8 mouse cellular contexts compared by ENCODE assay signal in the genomic region with DNA sequence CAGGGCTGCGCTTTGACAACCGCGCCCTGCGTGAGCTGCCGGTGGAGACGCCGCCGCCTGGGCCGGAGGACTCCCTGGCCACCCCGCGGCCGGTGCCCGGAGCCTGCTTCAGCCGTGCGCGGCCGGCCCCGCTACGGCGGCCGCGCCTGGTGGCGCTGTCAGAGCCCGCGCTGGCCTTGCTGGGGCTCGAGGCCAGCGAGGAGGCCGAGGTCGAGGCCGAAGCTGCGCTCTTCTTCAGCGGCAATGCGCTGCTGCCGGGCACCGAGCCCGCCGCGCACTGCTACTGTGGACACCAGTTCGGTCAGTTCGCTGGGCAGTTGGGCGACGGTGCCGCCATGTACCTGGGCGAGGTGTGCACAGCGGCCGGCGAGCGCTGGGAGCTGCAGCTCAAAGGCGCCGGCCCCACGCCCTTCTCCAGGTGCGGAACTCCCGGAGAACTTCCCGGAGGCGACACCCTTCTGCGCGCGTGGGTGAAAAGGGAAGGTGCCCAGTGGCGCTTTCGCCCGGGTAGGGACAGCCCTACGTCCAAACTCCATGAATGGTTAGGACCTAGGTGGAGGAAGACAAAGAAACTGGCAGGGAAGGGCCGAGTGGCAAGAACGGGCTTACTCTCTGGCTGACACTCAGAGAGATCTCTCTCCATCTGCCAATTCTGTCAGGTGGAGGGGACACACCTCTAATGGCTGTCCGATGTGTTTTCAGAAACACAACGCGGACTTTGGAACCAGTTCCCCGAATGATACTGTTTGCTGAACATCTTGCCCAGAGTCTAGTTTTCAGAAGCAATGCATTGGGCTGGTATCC. TPM values are rescaled to one million over a fixed set of nuclear protein-coding genes. Genes with fewer than 3 reads are reported as not detected.
DNase-seq lines count a peak whose midpoint lies in the region; ATAC-seq and TF ChIP-seq lines count a peak whose summit lies in the region.

No protein-coding gene starts in this region.

- peak overlapping the region; percentile 93 for H3K9ac ChIP-seq in embryonic facial prominence, embryonic 11.5 days (replicated peaks; ENCODE audit: low read length)
- peak overlapping the region; percentile 88 for H3K9ac ChIP-seq in liver, embryonic 15.5 days

- no peak for ATAC-seq in embryonic facial prominence, embryonic 11.5 days (replicated peaks; ENCODE audit: insufficient number of reproducible peaks, low FRiP score, low TSS enrichment, low read depth)
- ATAC-seq in inflammation-experienced regulatory T-cells, adult 6 months: peak; percentile 5
- peak; percentile 67 for ATAC-seq in liver, embryonic 15.5 days (ENCODE audit: insufficient read depth)

- WGBS in embryonic facial prominence, embryonic 11.5 days: 3% methylated on average over 68 of the region's 68 CpGs
- 1% methylated on average over 68 of the region's 68 CpGs for WGBS in liver, embryonic 15.5 days (ENCODE audit: insufficient replicate concordance)

- H3K4me1 ChIP-seq in embryonic facial prominence, embryonic 11.5 days (ENCODE audit: control insufficient read depth, insufficient read depth, low read length): no peaks in the 10 kb centered on the region
- peaks cover 26% of the 10 kb centered on the region for H3K4me1 ChIP-seq in liver, embryonic 15.5 days (replicated peaks)

- H3K9me3 ChIP-seq in embryonic facial prominence, embryonic 11.5 days (replicated peaks; ENCODE audit: control insufficient read depth, low read length): no peaks in the 10 kb centered on the region
- no peaks in the 10 kb centered on the region for H3K9me3 ChIP-seq in liver, embryonic 15.5 days (replicated peaks)

- intact Hi-C loops in gastrocnemius, adult 2 months (cut with DNase I): no loop called here
- intact Hi-C loops in gastrocnemius, postnatal 36 days (cut with DNase I): loop anchor here (5.0 kb wide), 1 partner anchor 123 kb away; a partner anchor contains a TSS

- peak overlapping the region; percentile 94 for H3K4me3 ChIP-seq in gastrocnemius, adult 2 months
- H3K4me3 ChIP-seq in embryonic facial prominence, embryonic 11.5 days (ENCODE audit: low read depth, low read length): peak overlapping the region; percentile 99
- H3K4me3 ChIP-seq in liver, embryonic 15.5 days (replicated peaks): peak overlapping the region; percentile 81

- peak overlapping the region; percentile 98 for H3K4me2 ChIP-seq in embryonic facial prominence, embryonic 11.5 days (ENCODE audit: low read depth, low read length)
- H3K4me2 ChIP-seq in liver, embryonic 15.5 days: peak overlapping the region; percentile 93

- H3K36me3 ChIP-seq in embryonic facial prominence, embryonic 11.5 days (replicated peaks; ENCODE audit: control insufficient read depth, insufficient read depth, low read depth, low read length): peaks cover 4% of the 10 kb centered on the region
- peaks cover 40% of the 10 kb centered on the region for H3K36me3 ChIP-seq in liver, embryonic 15.5 days (replicated peaks)

- peak; percentile 32; the same call in 1 of the 2 replicates for TF ChIP-seq CTCF in gastrocnemius, adult 2 months (IDR thresholded peaks at IDR 0.05)

- no peaks in the 10 kb centered on the region for H3K27me3 ChIP-seq in embryonic facial prominence, embryonic 11.5 days (ENCODE audit: control insufficient read depth, insufficient read depth, low read length)
- no peaks in the 10 kb centered on the region for H3K27me3 ChIP-seq in liver, embryonic 15.5 days

- no peak for DNase-seq in gastrocnemius, adult 2 months
- DNase-seq in gastrocnemius, postnatal 36 days: no peak
- peak; percentile 14 for DNase-seq in CD4-positive helper T cell, adult 2 months (ENCODE audit: low read depth, low spot score)
- DNase-seq in embryonic facial prominence, embryonic 11.5 days (ENCODE audit: low spot score): no peak
- peak; percentile 36 for DNase-seq in skeletal muscle tissue, adult 2 months (ENCODE audit: low read depth, low spot score)
- DNase-seq in right cerebral cortex, postnatal 14 days: no peak

- peak overlapping the region; percentile 97 for H3K27ac ChIP-seq in gastrocnemius, adult 2 months
- H3K27ac ChIP-seq in embryonic facial prominence, embryonic 11.5 days (replicated peaks; ENCODE audit: low read depth, low read length): peak overlapping the region; percentile 52; the same call in 1 of the 2 replicates
- H3K27ac ChIP-seq in liver, embryonic 15.5 days (replicated peaks): peak overlapping the region; percentile 80

RNA-seq across cellular contexts. Expression of a gene that starts 0.6 kb away (rescaled TPM):
- 10 to 100 TPM; 13.8 to 15.6 TPM for total RNA-seq in gastrocnemius, adult 2 months (2021)
- total RNA-seq in gastrocnemius, postnatal 36 days (2021): 10 to 100 TPM; 12.5 to 14.4 TPM
- polyA plus RNA-seq in embryonic facial prominence, embryonic 11.5 days (2014; fragmentation: Nextera tagmentation; extraction: Ambion mirVana): 17.2 and 17.7 TPM in 2 replicates
- polyA plus RNA-seq in inflammation-experienced regulatory T-cells, adult 6 months (2017; shearing (Covaris generic)): 10 to 100 TPM in 2 of 3 experiments, 1 to 10 TPM in 1; 5.8 to 13.1 (median 12.1) TPM
- 9.3 and 10.7 TPM in 2 replicates for polyA plus RNA-seq in liver, embryonic 15.5 days (2015; fragmentation: Nextera tagmentation; extraction: Ambion mirVana)

RNA-seq across cellular contexts. Expression of a gene that starts 14.5 kb away (rescaled TPM):
- total RNA-seq in gastrocnemius, adult 2 months (2021): 10 to 100 TPM; 28.5 to 33.6 TPM
- total RNA-seq in gastrocnemius, postnatal 36 days (2021): 10 to 100 TPM; 29.5 to 29.7 TPM
- polyA plus RNA-seq in embryonic facial prominence, embryonic 11.5 days (2014; fragmentation: Nextera tagmentation; extraction: Ambion mirVana): 38.0 and 43.6 TPM in 2 replicates
- 10 to 100 TPM; 22.4 to 43.3 (median 23.9) TPM for polyA plus RNA-seq in inflammation-experienced regulatory T-cells, adult 6 months (2017; shearing (Covaris generic))
- polyA plus RNA-seq in liver, embryonic 15.5 days (2015; fragmentation: Nextera tagmentation; extraction: Ambion mirVana): 19.2 and 23.8 TPM in 2 replicates

RNA-seq across cellular contexts. Expression of a gene that starts 29.9 kb away (rescaled TPM):
- total RNA-seq in gastrocnemius, adult 2 months (2021): not detected
- not detected for total RNA-seq in gastrocnemius, postnatal 36 days (2021)
- 0.24 and 0.28 TPM in 2 replicates for polyA plus RNA-seq in embryonic facial prominence, embryonic 11.5 days (2014; fragmentation: Nextera tagmentation; extraction: Ambion mirVana)
- polyA plus RNA-seq in inflammation-experienced regulatory T-cells, adult 6 months (2017; shearing (Covaris generic)): not detected
- not detected in 2 replicates for polyA plus RNA-seq in liver, embryonic 15.5 days (2015; fragmentation: Nextera tagmentation; extraction: Ambion mirVana)

RNA-seq across cellular contexts. Expression of a gene that starts 33.5 kb away (rescaled TPM):
- total RNA-seq in gastrocnemius, adult 2 months (2021): 1 to 10 TPM; 6.8 to 8.4 TPM
- 1 to 10 TPM; 7.0 to 8.0 TPM for total RNA-seq in gastrocnemius, postnatal 36 days (2021)
- 15.6 and 17.0 TPM in 2 replicates for polyA plus RNA-seq in embryonic facial prominence, embryonic 11.5 days (2014; fragmentation: Nextera tagmentation; extraction: Ambion mirVana)
- polyA plus RNA-seq in inflammation-experienced regulatory T-cells, adult 6 months (2017; shearing (Covaris generic)): 10 to 100 TPM; 12.2 to 17.7 (median 17.1) TPM
- 6.0 and 7.5 TPM in 2 replicates for polyA plus RNA-seq in liver, embryonic 15.5 days (2015; fragmentation: Nextera tagmentation; extraction: Ambion mirVana)

RNA-seq across cellular contexts. Expression of a gene that starts 39.0 kb away (rescaled TPM):
- total RNA-seq in gastrocnemius, adult 2 months (2021): 1 to 10 TPM; 5.9 to 6.4 TPM
- 1 to 10 TPM; 4.9 to 6.4 TPM for total RNA-seq in gastrocnemius, postnatal 36 days (2021)
- 10.3 and 11.3 TPM in 2 replicates for polyA plus RNA-seq in embryonic facial prominence, embryonic 11.5 days (2014; fragmentation: Nextera tagmentation; extraction: Ambion mirVana)
- polyA plus RNA-seq in inflammation-experienced regulatory T-cells, adult 6 months (2017; shearing (Covaris generic)): 10 to 100 TPM in 2 of 3 experiments, 1 to 10 TPM in 1; 8.6 to 29.8 (median 25.6) TPM
- polyA plus RNA-seq in liver, embryonic 15.5 days (2015; fragmentation: Nextera tagmentation; extraction: Ambion mirVana): 8.6 and 9.1 TPM in 2 replicates

Comparison
In these comparisons a context has a peak if more than half of its experiments do, and no peak if none do; other contexts are left out.
1. DNase-seq: peak in CD4-positive helper T cell, adult 2 months (single experiment) and skeletal muscle tissue, adult 2 months (single experiment); none in gastrocnemius, adult 2 months (single experiment), gastrocnemius, postnatal 36 days (0 of 2), embryonic facial prominence, embryonic 11.5 days (single experiment) and right cerebral cortex, postnatal 14 days (single experiment).
2. Peak in every context shown above with its lines, with median percentiles within 50 percentile points of each other: H3K27ac ChIP-seq and H3K4me3 ChIP-seq.